Mouse (Mus musculus) testis, adult 2 months (tissue): ENCODE measurements around the gene Inpp5f.

Experiments
- CTCF ChIP-seq: fragments of 200-500 bp; IDR thresholded peaks from 2 replicates; pipeline ENCODE4 v1.5.1; 2012; ENCODE audit warnings: low read depth, mild to moderate bottlenecking, inconsistent platforms, low read length, moderate library complexity; ENCODE audit not compliant: control insufficient read depth, insufficient read depth, insufficient replicate concordance
- POLR2A ChIP-seq: fragments of 200-500 bp; IDR thresholded peaks from 2 replicates; pipeline ENCODE4 v1.6.1; 2012; ENCODE audit warnings: low read depth, mild to moderate bottlenecking, inconsistent platforms, low read length, moderate library complexity; ENCODE audit not compliant: control insufficient read depth

DNA sequence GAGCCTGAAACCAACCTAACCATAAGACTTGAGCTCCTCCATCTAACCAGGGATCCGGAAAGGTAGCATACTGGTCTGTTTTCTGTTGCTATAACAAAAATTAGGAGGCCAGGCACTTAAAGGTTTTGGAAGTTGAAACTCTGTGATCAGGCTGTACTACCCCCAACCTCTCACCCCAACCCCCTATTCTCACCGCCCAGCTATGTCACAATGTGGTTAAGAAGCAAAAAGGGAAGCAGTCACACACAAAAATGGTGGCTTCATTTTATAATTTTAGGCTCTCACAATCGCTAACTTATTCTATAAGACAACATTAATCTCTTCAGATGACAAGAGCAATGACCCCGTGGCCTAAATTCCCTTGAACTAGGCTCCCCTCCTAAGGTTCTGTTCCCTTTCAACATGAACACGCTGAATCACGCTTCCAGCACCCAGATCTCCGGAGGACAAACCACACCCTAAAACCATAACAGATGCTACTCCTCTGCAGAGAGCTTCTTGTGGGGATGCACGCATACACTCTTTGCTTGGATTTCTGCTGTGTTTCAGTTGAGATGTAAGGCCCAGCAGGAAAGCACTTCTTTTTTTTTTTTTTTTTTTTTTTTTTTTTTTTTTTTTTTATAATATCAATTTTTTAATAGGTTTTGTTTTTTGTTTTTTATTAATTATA lies 41.0 kb upstream of the Inpp5f start:
- TF ChIP-seq CTCF (no peak), POLR2A (no peak)
